Mouse (Mus musculus): ENCODE data around the gene Ccnc. TPM values are rescaled to one million over a fixed set of nuclear protein-coding genes. Genes with fewer than 3 reads are reported as not detected.
A peak's percentile ranks its signal among the peaks of the same experiment; 100 is the strongest.
"Not testable (repeated sequence)": the region's sequence is repeated elsewhere in the genome, so short reads cannot be mapped to it uniquely, and the experiment has no call there.

The Ccnc gene
- total RNA-seq, 2 experiments from 2014 or later = 38.1 to 40.6 TPM

GRCm38 (mm10) chr4:21712147-21712546, 15.4 kb upstream of the Ccnc start:
- intact Hi-C loops (cut with DNase I) = no loop called here

GRCm38 (mm10) chr4:21722752-21723334, 4.7 kb upstream of the Ccnc start:
- DNase-seq (ENCODE audit: low spot score in 2 of 2) = no peak
- intact Hi-C loops (cut with DNase I) = no loop called here

More at GRCm38 (mm10) chr4:21712147-21712546, 15.4 kb upstream of the Ccnc start:
- peak; percentile 13 to 14 for DNase-seq (ENCODE audit: low spot score in 2 of 2)

- DNase-seq (ENCODE audit: low spot score in 2 of 2) = peak; percentile 46 to 74
- intact Hi-C loops (cut with DNase I) = loop anchor here (2.0 to 5.0 kb wide), 2 partner anchors 40 to 85 kb away; partner anchors contain the start of genes Tstd3 and Usp45
Observed at GRCm38 (mm10) chr4:21726912-21727614, 438 bp upstream of the Ccnc start.

GRCm38 (mm10) chr4:21739169-21739568, 11.7 kb downstream of the Ccnc start:
- intact Hi-C loops (cut with DNase I) = no loop called here
- DNase-seq (ENCODE audit: low spot score in 2 of 2) = no peak

- DNase-seq (ENCODE audit: low spot score in 2 of 2); intact Hi-C loops (cut with DNase I): not testable (repeated sequence)
Observed at GRCm38 (mm10) chr4:21744142-21744541, 16.6 kb downstream of the Ccnc start.

- intact Hi-C loops (cut with DNase I) = no loop called here
Observed at GRCm38 (mm10) chr4:21745723-21746122, 18.2 kb downstream of the Ccnc start.

GRCm38 (mm10) chr4:21755123-21755789, 27.8 kb downstream of the Ccnc start:
- intact Hi-C loops (cut with DNase I) = no loop called here
- no peak for DNase-seq (ENCODE audit: low spot score in 2 of 2)

More at GRCm38 (mm10) chr4:21745723-21746122, 18.2 kb downstream of the Ccnc start:
- no peak for DNase-seq (ENCODE audit: low spot score in 2 of 2)

- intact Hi-C loops (cut with DNase I) = no loop called here
- DNase-seq (ENCODE audit: low spot score in 2 of 2) = no peak
Observed at GRCm38 (mm10) chr4:21758860-21759259, 31.4 kb downstream of the Ccnc start.

GRCm38 (mm10) chr4:21761416-21762160, 34.1 kb downstream of the Ccnc start:
- intact Hi-C loops (cut with DNase I) = no loop called here
- no peak for DNase-seq (ENCODE audit: low spot score in 2 of 2)

- DNase-seq (ENCODE audit: low spot score in 2 of 2) = no peak
- intact Hi-C loops (cut with DNase I) = no loop called here
Observed at GRCm38 (mm10) chr4:21763827-21764226, 36.3 kb downstream of the Ccnc start.

- DNase-seq (ENCODE audit: low spot score in 2 of 2) = peak; percentile 17 to 24
- intact Hi-C loops (cut with DNase I) = loop anchor here (2.0 kb wide), 1 partner anchor 40 kb away; the partner anchor contains the start of gene Ccnc
Observed at GRCm38 (mm10) chr4:21766171-21766862, 38.8 kb downstream of the Ccnc start.

- DNase-seq (ENCODE audit: low spot score in 2 of 2) = peak; percentile 85 to 92
- intact Hi-C loops (cut with DNase I) = loop anchor here (2.0 kb wide), 1 partner anchor 40 kb away; the partner anchor contains the start of gene Ccnc
Observed at GRCm38 (mm10) chr4:21766863-21767304, 39.4 kb downstream of the Ccnc start, which contains the start of the genes Usp45 and Tstd3. Gene Usp45, plus strand, starts transcription at chr4:21767156. Gene Tstd3, minus strand, starts transcription at chr4:21767212.

- intact Hi-C loops (cut with DNase I) = no loop called here
- no peak for DNase-seq (ENCODE audit: low spot score in 2 of 2)
Observed at GRCm38 (mm10) chr4:21771064-21771463, 43.6 kb downstream of the Ccnc start.

- no peak for DNase-seq (ENCODE audit: low spot score in 2 of 2)
Observed at GRCm38 (mm10) chr4:21772306-21772705, 44.8 kb downstream of the Ccnc start.

GRCm38 (mm10) chr4:21776091-21776945, 48.8 kb downstream of the Ccnc start:
- DNase-seq (ENCODE audit: low spot score in 2 of 2) = peak; percentile 84 to 93
- intact Hi-C loops (cut with DNase I) = no loop called here

More at GRCm38 (mm10) chr4:21772306-21772705, 44.8 kb downstream of the Ccnc start:
- intact Hi-C loops (cut with DNase I) = no loop called here

- intact Hi-C loops (cut with DNase I) = no loop called here
- no peak for DNase-seq (ENCODE audit: low spot score in 2 of 2)
Observed at GRCm38 (mm10) chr4:21776946-21777265, 49.4 kb downstream of the Ccnc start.

- intact Hi-C loops (cut with DNase I) = no loop called here
- no peak for DNase-seq (ENCODE audit: low spot score in 2 of 2)
Observed at GRCm38 (mm10) chr4:21780816-21781726, 53.6 kb downstream of the Ccnc start.

All from left cerebral cortex, postnatal 25 days (tissue).